Mouse (Mus musculus): ENCODE data around the gene Car11. TPM values are rescaled to one million over a fixed set of nuclear protein-coding genes. Genes with fewer than 3 reads are reported as not detected.
A peak's percentile ranks its signal among the peaks of the same experiment; 100 is the strongest.

The Car11 gene
- polyA plus RNA-seq, 1 experiment from 2014 or later, result 5.8 TPM

GRCm38 (mm10) chr7:45712022-45712757, 12.5 kb downstream of the Car11 start:
- no peak overlapping the region for H3K4me3 ChIP-seq
- no peaks in the 10 kb centered on the region for H3K9me3 ChIP-seq (replicated peaks)
- ATAC-seq (ENCODE audit: insufficient number of reproducible peaks, low FRiP score), result no peak
- H3K36me3 ChIP-seq, result peaks cover 43% of the 10 kb centered on the region
- H3K27ac ChIP-seq (ENCODE audit: poor library complexity, severe bottlenecking), result no peak overlapping the region
- no peak overlapping the region for H3K4me2 ChIP-seq
- peaks cover 57% of the 10 kb centered on the region for H3K4me1 ChIP-seq (replicated peaks)
- no peaks in the 10 kb centered on the region for H3K27me3 ChIP-seq (replicated peaks)
- H3K9ac ChIP-seq, result no peak overlapping the region
- 88% methylated on average over 21 of the region's 21 CpGs for WGBS

DNA sequence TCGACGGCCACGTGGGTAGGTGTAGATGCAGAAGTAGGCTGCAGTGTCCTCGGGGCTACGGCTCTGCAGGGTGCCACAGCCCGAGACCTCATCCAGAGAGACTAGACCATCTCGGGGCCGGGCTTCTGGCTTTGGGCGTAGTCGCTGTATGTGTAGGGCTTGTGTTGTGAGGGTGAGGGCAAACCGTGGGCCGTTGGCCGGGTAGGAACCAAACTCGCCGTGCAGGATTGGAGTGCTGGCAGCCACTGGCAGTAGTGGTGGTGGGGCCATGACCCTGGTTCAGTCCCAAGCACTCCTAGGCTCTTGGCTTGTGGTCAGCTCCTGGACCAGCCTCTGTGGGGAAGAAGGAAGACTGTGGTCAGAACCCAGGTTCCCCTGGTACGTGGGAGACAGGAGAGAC, 13.8 kb downstream of the Car11 start:
- H3K9ac ChIP-seq, result no peak overlapping the region

GRCm38 (mm10) chr7:45713881-45714520, 14.4 kb downstream of the Car11 start:
- Histone ChIP-seq H3K4me2 (peak overlapping the region; percentile 92), H3K4me3 (peak overlapping the region; percentile 95)

More for the DNA sequence above, 13.8 kb downstream of the Car11 start:
- no peak for ATAC-seq (ENCODE audit: insufficient number of reproducible peaks, low FRiP score)
- Histone ChIP-seq H3K4me2 (no peak overlapping the region), H3K27me3 (replicated peaks) (no peaks in the 10 kb centered on the region), H3K4me3 (no peak overlapping the region), H3K27ac (ENCODE audit: poor library complexity, severe bottlenecking) (no peak overlapping the region), H3K36me3 (peaks cover 43% of the 10 kb centered on the region), H3K4me1 (replicated peaks) (peaks cover 45% of the 10 kb centered on the region), H3K9me3 (replicated peaks) (no peaks in the 10 kb centered on the region)
- WGBS, result 96% methylated on average over 16 of the region's 16 CpGs

DNA sequence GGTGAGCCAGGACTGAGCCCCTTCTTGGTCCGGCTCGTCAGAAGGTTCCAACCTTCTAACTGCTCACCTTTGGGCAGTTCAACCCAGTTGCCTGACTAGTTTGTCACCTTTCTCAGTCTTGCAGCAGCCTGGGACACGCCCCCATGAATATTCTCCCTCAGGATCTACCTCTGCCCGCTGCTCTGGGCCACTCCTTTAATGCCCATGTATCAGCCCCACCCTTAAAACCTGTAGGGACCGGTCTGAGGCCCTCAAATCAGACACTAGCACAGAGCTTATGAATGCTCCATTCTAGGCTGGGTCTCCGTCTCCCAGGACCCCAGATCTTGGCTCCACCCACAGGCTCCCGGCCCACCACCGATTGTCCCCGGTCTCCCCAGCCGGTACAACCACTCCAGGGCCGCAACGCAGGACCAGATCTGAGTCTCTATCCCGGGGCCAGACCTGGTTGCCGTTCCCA, 15.0 kb downstream of the Car11 start:
- Histone ChIP-seq H3K4me3 (peak overlapping the region; percentile 95), H3K27ac (ENCODE audit: poor library complexity, severe bottlenecking) (peak overlapping the region; percentile 7; the same call in 1 of the 2 replicates), H3K9ac (peak overlapping the region; percentile 81), H3K4me2 (peak overlapping the region; percentile 92), H3K27me3 (replicated peaks) (no peaks in the 10 kb centered on the region), H3K36me3 (peaks cover 48% of the 10 kb centered on the region), H3K9me3 (replicated peaks) (no peaks in the 10 kb centered on the region), H3K4me1 (replicated peaks) (peaks cover 44% of the 10 kb centered on the region)
- peak; percentile 37 for ATAC-seq (ENCODE audit: insufficient number of reproducible peaks, low FRiP score)
- 12% methylated on average over 14 of the region's 14 CpGs for WGBS

More at GRCm38 (mm10) chr7:45713881-45714520, 14.4 kb downstream of the Car11 start:
- H3K4me1 ChIP-seq (replicated peaks), result peaks cover 44% of the 10 kb centered on the region
- no peaks in the 10 kb centered on the region for H3K27me3 ChIP-seq (replicated peaks)
- H3K9me3 ChIP-seq (replicated peaks), result no peaks in the 10 kb centered on the region
- H3K9ac ChIP-seq, result peak overlapping the region; percentile 81
- 83% methylated on average over 6 of the region's 6 CpGs for WGBS
- ATAC-seq (ENCODE audit: insufficient number of reproducible peaks, low FRiP score), result no peak
- no peak overlapping the region for H3K27ac ChIP-seq (ENCODE audit: poor library complexity, severe bottlenecking)
- H3K36me3 ChIP-seq, result peaks cover 44% of the 10 kb centered on the region

DNA sequence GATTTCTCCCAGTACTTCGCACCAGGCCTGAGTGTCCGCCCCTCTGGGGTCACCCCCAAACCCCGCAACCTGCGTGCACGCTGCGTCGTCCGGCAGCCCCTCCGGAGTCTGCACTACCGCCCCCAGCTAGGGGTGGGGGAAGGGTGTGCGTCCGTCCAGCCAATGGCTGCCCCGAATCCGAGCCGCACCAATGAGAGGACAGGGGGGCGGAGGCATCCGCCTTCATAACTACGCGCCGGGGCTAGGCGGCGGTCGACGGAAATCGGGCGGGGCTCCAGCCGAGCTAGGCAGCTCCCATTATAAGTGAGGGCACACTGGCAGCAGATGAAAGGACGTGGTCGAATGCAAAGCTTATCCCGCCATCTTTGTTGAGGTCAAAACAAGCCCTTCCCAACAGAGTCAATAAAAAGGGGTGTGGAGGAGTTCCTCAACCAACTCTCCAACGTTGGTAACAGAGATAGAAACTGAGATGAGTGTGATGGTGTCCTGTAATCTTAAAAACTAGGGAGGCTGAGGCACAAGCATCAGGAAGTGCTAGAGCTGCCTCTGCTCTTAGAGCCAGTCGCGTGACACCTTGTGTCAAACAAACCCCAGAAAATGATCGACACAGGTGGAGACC, 15.6 kb downstream of the Car11 start, which contains the start of gene Rpl18:
Rpl18 (plus strand) TSS at position 368 of the 619 bp plus-strand sequence.
- Histone ChIP-seq H3K4me1 (replicated peaks) (peaks cover 47% of the 10 kb centered on the region), H3K9me3 (replicated peaks) (no peaks in the 10 kb centered on the region), H3K36me3 (peaks cover 48% of the 10 kb centered on the region), H3K27me3 (replicated peaks) (no peaks in the 10 kb centered on the region), H3K27ac (ENCODE audit: poor library complexity, severe bottlenecking) (peak within 1 kb of the TSS; percentile 34; the same call in 1 of the 2 replicates), H3K4me3 (peak within 1 kb of the TSS; percentile 95), H3K9ac (peak within 1 kb of the TSS; percentile 81), H3K4me2 (peak within 1 kb of the TSS; percentile 92)
- ATAC-seq (ENCODE audit: insufficient number of reproducible peaks, low FRiP score), result peak; percentile 91
- 6% methylated on average over 34 of the region's 34 CpGs for WGBS

DNA sequence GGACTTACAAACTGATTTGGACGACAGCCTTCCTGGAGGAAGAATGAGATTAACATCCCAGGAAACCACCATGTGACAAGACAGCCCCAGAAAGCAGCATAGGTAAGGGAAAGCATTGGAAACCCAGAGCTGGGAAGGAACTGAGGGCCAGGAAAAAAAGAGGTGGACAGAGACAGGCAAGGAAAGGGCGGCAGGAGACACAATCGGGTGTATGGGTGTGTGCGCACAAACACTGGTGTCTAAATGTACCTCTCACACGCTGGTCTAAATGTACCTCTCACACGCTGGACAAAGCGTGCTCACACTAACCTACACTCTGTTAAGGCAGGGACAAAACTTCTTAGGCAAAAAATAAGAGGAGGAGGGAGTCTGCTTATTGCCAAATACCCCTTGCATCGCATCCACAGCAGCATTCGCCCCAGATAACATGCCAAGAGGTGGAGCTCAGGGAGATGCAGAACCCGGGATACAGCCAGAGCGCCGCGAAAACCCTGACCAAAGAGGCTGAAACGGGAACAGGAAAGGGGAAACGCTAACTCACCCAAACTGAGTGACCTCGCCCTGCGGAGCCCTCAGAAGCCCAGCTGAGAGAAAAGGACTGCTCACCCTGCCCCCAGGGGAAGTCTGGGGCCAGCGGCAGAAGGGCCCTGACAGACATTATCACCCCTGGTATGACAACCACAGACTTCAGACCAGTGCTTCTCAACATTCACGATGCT, 16.3 kb downstream of the Car11 start:
- no peak for ATAC-seq (ENCODE audit: insufficient number of reproducible peaks, low FRiP score)
- Histone ChIP-seq H3K27me3 (replicated peaks) (no peaks in the 10 kb centered on the region), H3K4me2 (peak overlapping the region; percentile 92), H3K36me3 (peaks cover 48% of the 10 kb centered on the region), H3K9ac (peak overlapping the region; percentile 33), H3K4me1 (replicated peaks) (peaks cover 48% of the 10 kb centered on the region), H3K9me3 (replicated peaks) (no peaks in the 10 kb centered on the region), H3K4me3 (peak overlapping the region; percentile 95), H3K27ac (ENCODE audit: poor library complexity, severe bottlenecking) (peak overlapping the region; percentile 34; the same call in 1 of the 2 replicates)
- WGBS, result 77% methylated on average over 19 of the region's 19 CpGs

GRCm38 (mm10) chr7:45716460-45716857, 16.8 kb downstream of the Car11 start:
- Histone ChIP-seq H3K36me3 (peaks cover 47% of the 10 kb centered on the region), H3K9ac (peak overlapping the region; percentile 84; the same call in 1 of the 2 replicates), H3K4me1 (replicated peaks) (peaks cover 50% of the 10 kb centered on the region), H3K4me2 (peak overlapping the region; percentile 92), H3K9me3 (replicated peaks) (no peaks in the 10 kb centered on the region), H3K4me3 (peak overlapping the region; percentile 95), H3K27me3 (replicated peaks) (no peaks in the 10 kb centered on the region), H3K27ac (ENCODE audit: poor library complexity, severe bottlenecking) (no peak overlapping the region; the same call in 1 of the 2 replicates)
- ATAC-seq (ENCODE audit: insufficient number of reproducible peaks, low FRiP score), result no peak
- WGBS, result 85% methylated on average over 3 of the region's 3 CpGs

DNA sequence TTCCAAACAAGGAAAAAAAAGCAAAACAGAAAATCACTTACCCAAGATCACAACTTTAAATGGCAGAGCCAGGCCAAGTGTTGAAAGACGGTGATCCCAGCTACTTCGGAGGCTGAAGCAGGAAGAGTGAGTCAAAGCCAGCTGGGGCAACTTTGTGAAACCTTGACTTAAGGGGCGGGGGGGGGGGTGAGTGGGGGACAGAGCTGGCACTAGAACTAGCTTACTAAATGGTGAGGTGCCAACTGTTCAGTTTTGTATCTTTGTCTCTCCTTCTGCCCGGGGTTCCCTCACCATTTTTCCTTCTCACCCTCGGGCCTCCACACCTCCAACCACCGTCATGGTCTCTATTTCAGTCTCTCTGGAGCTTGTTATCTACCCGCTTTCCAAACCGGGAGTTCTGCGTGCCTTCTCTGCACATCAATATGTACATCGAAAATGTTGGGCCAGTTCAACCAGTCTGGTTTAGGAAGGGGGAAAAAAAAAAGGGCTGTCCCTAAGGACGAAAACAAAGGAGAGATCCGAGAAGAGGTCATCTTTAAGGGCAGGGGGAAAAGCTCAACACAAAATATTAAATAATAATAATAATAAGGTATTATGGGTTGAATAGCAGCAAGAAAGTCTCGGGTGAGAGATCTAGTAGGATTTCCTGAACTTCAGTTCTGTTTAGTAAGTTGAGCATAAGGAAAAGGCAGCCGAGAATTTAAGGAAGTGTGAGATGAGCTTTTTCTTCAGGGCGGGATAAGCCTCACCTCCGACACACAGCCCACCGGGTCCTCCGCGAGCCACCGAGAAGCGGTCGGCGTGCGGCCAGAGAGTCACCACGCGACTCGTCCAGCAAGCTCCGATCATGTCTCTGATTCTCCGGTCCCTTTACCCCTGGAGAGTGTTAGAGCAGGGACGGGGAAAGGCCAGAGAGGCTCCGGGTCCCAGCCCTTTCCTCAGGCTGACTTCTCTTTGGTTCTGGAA, 17.6 kb downstream of the Car11 start:
- Histone ChIP-seq H3K36me3 (peaks cover 47% of the 10 kb centered on the region), H3K27ac (ENCODE audit: poor library complexity, severe bottlenecking) (peak overlapping the region; percentile 86), H3K9me3 (replicated peaks) (no peaks in the 10 kb centered on the region), H3K9ac (peak overlapping the region; percentile 84), H3K27me3 (replicated peaks) (no peaks in the 10 kb centered on the region), H3K4me1 (replicated peaks) (peaks cover 50% of the 10 kb centered on the region), H3K4me2 (peak overlapping the region; percentile 92), H3K4me3 (peak overlapping the region; percentile 95)
- 7% methylated on average over 31 of the region's 31 CpGs for WGBS
- peak; percentile 38 for ATAC-seq (ENCODE audit: insufficient number of reproducible peaks, low FRiP score)

DNA sequence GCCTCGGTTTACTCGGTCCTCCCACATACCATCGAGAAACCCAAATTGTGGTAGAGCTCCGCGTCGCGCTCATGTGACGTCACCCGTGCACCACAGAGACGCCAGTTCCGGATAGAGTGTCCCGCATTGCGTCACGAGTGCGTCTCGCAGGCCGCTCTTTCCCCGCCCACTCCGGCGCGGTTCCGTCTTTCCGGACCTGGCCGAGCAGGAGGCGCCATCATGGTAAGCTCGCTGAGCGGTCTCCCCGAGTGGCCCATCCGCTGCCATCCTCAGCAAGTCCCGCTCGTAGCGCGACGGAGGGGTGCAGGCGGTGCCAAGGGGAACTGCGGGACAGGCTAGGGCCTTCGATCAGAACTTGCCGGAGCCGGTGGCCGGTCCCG, 18.3 kb downstream of the Car11 start, which contains the start of gene Sphk2:
Sphk2 (minus strand) TSS at position 85 of the 380 bp plus-strand sequence.
- peak within 1 kb of the TSS; percentile 97 for H3K9ac ChIP-seq
- H3K27ac ChIP-seq (ENCODE audit: poor library complexity, severe bottlenecking), result peak within 1 kb of the TSS; percentile 89
- peak within 1 kb of the TSS; percentile 95 for H3K4me3 ChIP-seq
- 0% methylated on average over 41 of the region's 41 CpGs for WGBS
- peak; percentile 84 for ATAC-seq (ENCODE audit: insufficient number of reproducible peaks, low FRiP score)
- H3K4me2 ChIP-seq, result peak within 1 kb of the TSS; percentile 92
- H3K27me3 ChIP-seq (replicated peaks), result no peaks in the 10 kb centered on the region
- peaks cover 46% of the 10 kb centered on the region for H3K4me1 ChIP-seq (replicated peaks)
- peaks cover 47% of the 10 kb centered on the region for H3K36me3 ChIP-seq
- H3K9me3 ChIP-seq (replicated peaks), result no peaks in the 10 kb centered on the region

GRCm38 (mm10) chr7:45718331-45718730, 18.7 kb downstream of the Car11 start:
- peak overlapping the region; percentile 95 for H3K4me3 ChIP-seq
- H3K27me3 ChIP-seq (replicated peaks), result no peaks in the 10 kb centered on the region
- H3K27ac ChIP-seq (ENCODE audit: poor library complexity, severe bottlenecking), result peak overlapping the region; percentile 89
- H3K9me3 ChIP-seq (replicated peaks), result no peaks in the 10 kb centered on the region
- H3K36me3 ChIP-seq, result peaks cover 47% of the 10 kb centered on the region
- H3K4me2 ChIP-seq, result peak overlapping the region; percentile 92
- peak overlapping the region; percentile 97 for H3K9ac ChIP-seq
- under 1% methylated on average over 20 of the region's 20 CpGs for WGBS
- no peak for ATAC-seq (ENCODE audit: insufficient number of reproducible peaks, low FRiP score)
- H3K4me1 ChIP-seq (replicated peaks), result peaks cover 46% of the 10 kb centered on the region

All from heart, embryonic 12.5 days (tissue).